Mouse (Mus musculus) forebrain, embryonic 14.5 days (tissue): ENCODE measurements at regions not wholly inside any gene's neighbourhood (a gene's known extent, or its start where the extent isn't known, plus 50 kb on each side); places are given as distances from the start of the nearest gene placed in this dataset.

ENCODE experiments used
- ATAC-seq: fragments of 200-750 bp; cut with Nextera tagmentation; 2 replicates; pipeline ENCODE4 v1.8.0; 2017; ENCODE audit warnings: mild to moderate bottlenecking, moderate library complexity
- DNase-seq: peaks from one replicate; pipeline ENCODE4 v3.0.0-alpha.2; 2015; ENCODE audit warnings: low spot score
- H3K27ac ChIP-seq: fragments of 300-500 bp; sonication (generic); 2 replicates; pipeline ENCODE4 v1.5.1; 2014; ENCODE audit warnings: low read depth, mild to moderate bottlenecking, control low read depth, low read length, moderate library complexity
- H3K27me3 ChIP-seq: fragments of 300-500 bp; sonication (generic); replicated peaks from 2 replicates; pipeline ENCODE4 v1.6.1; 2014; ENCODE audit warnings: low read length, control low read depth, mixed read lengths; ENCODE audit not compliant: control insufficient read depth, insufficient read depth
- H3K36me3 ChIP-seq: fragments of 300-500 bp; sonication (generic); 2 replicates; pipeline ENCODE4 v1.6.1; 2014; ENCODE audit warnings: low read length, control low read depth; ENCODE audit not compliant: control insufficient read depth, insufficient read depth
- H3K4me1 ChIP-seq: fragments of 300-500 bp; sonication (generic); 2 replicates; pipeline ENCODE4 v1.6.1; 2014; ENCODE audit warnings: antibody characterized with exemption, low read length, control low read depth; ENCODE audit not compliant: control insufficient read depth, insufficient read depth
- H3K4me2 ChIP-seq: fragments of 300-500 bp; sonication (generic); 2 replicates; pipeline ENCODE4 v1.6.1; 2014; ENCODE audit warnings: mild to moderate bottlenecking, control low read depth, low read length
- H3K4me3 ChIP-seq: fragments of 300-500 bp; sonication (generic); 2 replicates; pipeline ENCODE4 v1.5.1; 2014; ENCODE audit warnings: low read depth, low read length, control low read depth
- H3K9ac ChIP-seq: fragments of 300-500 bp; sonication (generic); 2 replicates; pipeline ENCODE4 v1.6.1; 2014; ENCODE audit warnings: mild to moderate bottlenecking, low read length, control low read depth, moderate library complexity
- H3K9me3 ChIP-seq: fragments of 300-500 bp; sonication (generic); replicated peaks from 2 replicates; pipeline ENCODE4 v1.6.1; 2016; ENCODE audit warnings: low read length, control low read depth, mixed read lengths; ENCODE audit not compliant: control insufficient read depth
- WGBS: fragments of 180-500 bp; shearing (Covaris S2); extraction: QIAGEN DNeasy Blood & Tissue Kit; methylation state at CpG from one replicate; pipeline ENCODE4 v1.1.7; 2014; 5-methylcytosine and 5-hydroxymethylcytosine counted together

GRCm38 (mm10) chr6:75805223-75805622 is 692.4 kb downstream of the Gm9008 start:
- WGBS, result 75% methylated on average over 4 of the region's 4 CpGs
- no peaks in the 10 kb centered on the region for H3K9me3 ChIP-seq
- no peak overlapping the region for H3K27ac ChIP-seq
- ATAC-seq, result no peak
- H3K36me3 ChIP-seq, result no peaks in the 10 kb centered on the region
- H3K27me3 ChIP-seq, result no peaks in the 10 kb centered on the region
- no peak overlapping the region for H3K9ac ChIP-seq
- no peak overlapping the region for H3K4me2 ChIP-seq
- no peak overlapping the region for H3K4me3 ChIP-seq
- peak; percentile 36 for DNase-seq
- H3K4me1 ChIP-seq, result no peaks in the 10 kb centered on the region

- ATAC-seq (no peak), DNase-seq (no peak)
- no peaks in the 10 kb centered on the region for H3K9me3 ChIP-seq
- H3K27ac ChIP-seq, result no peak overlapping the region
- no peaks in the 10 kb centered on the region for H3K27me3 ChIP-seq
- no peak overlapping the region for H3K4me2 ChIP-seq
- WGBS, result 81% methylated on average over 3 of the region's 3 CpGs
- no peaks in the 10 kb centered on the region for H3K36me3 ChIP-seq
- no peak overlapping the region for H3K4me3 ChIP-seq
- H3K9ac ChIP-seq, result no peak overlapping the region
- H3K4me1 ChIP-seq, result no peaks in the 10 kb centered on the region
Measured at GRCm38 (mm10) chr6:75799993-75800392, 697.6 kb downstream of the Gm9008 start.

GRCm38 (mm10) chr6:75799546-75799945 is 698.0 kb downstream of the Gm9008 start:
- no peak for ATAC-seq

GRCm38 (mm10) chr6:75782680-75783079 is 714.9 kb downstream of the Gm9008 start:
- H3K27ac ChIP-seq, result no peak overlapping the region
- no peaks in the 10 kb centered on the region for H3K27me3 ChIP-seq
- WGBS, result 73% methylated on average over 20 of the region's 20 CpGs
- DNase-seq, result no peak
- no peak overlapping the region for H3K4me2 ChIP-seq
- no peaks in the 10 kb centered on the region for H3K9me3 ChIP-seq
- 0 out of 2 replicates have a peak, but pooled peaks have one; percentile 46 for ATAC-seq
- no peaks in the 10 kb centered on the region for H3K36me3 ChIP-seq
- no peak overlapping the region for H3K4me3 ChIP-seq
- H3K4me1 ChIP-seq, result no peaks in the 10 kb centered on the region
- H3K9ac ChIP-seq, result no peak overlapping the region

More at GRCm38 (mm10) chr6:75799546-75799945, 698.0 kb downstream of the Gm9008 start:
- H3K27me3 ChIP-seq, result no peaks in the 10 kb centered on the region
- H3K4me1 ChIP-seq, result no peaks in the 10 kb centered on the region
- H3K27ac ChIP-seq, result no peak overlapping the region
- no peak overlapping the region for H3K4me3 ChIP-seq
- H3K36me3 ChIP-seq, result no peaks in the 10 kb centered on the region
- no peaks in the 10 kb centered on the region for H3K9me3 ChIP-seq
- no peak overlapping the region for H3K4me2 ChIP-seq
- DNase-seq, result peak; percentile 21
- WGBS, result 87% methylated on average over 2 of the region's 2 CpGs
- no peak overlapping the region for H3K9ac ChIP-seq

- Histone ChIP-seq H3K9ac (no peak overlapping the region), H3K36me3 (no peaks in the 10 kb centered on the region), H3K4me1 (no peaks in the 10 kb centered on the region), H3K9me3 (no peaks in the 10 kb centered on the region), H3K4me2 (no peak overlapping the region), H3K27ac (no peak overlapping the region), H3K27me3 (no peaks in the 10 kb centered on the region), H3K4me3 (no peak overlapping the region)
- DNase-seq (no peak), ATAC-seq (no peak)
- WGBS, result 86% methylated on average over 4 of the region's 4 CpGs
Measured at GRCm38 (mm10) chr6:75763041-75763440, 734.5 kb downstream of the Gm9008 start.

- Histone ChIP-seq H3K27ac (no peak overlapping the region), H3K36me3 (no peaks in the 10 kb centered on the region), H3K4me3 (no peak overlapping the region), H3K4me1 (no peaks in the 10 kb centered on the region), H3K9ac (no peak overlapping the region), H3K4me2 (no peak overlapping the region), H3K27me3 (no peaks in the 10 kb centered on the region), H3K9me3 (no peaks in the 10 kb centered on the region)
- peak; percentile 79 for DNase-seq
- 33% methylated on average over 2 of the region's 2 CpGs for WGBS
- ATAC-seq, result peak; percentile 88
Measured at GRCm38 (mm10) chr6:75756184-75756583, 741.4 kb downstream of the Gm9008 start.
